Mouse (Mus musculus) 3T3-L1 (cell line): Measurements from ENCODE around the gene Olfr836.
"Not testable (repeated sequence)": the region's sequence is repeated elsewhere in the genome, so short reads cannot be mapped to it uniquely, and the experiment has no call there.

Source experiments
- DNase-seq: peaks from one replicate; pipeline ENCODE4 v3.0.0-alpha.2; 2015; ENCODE audit warnings: low read depth, low spot score

Gene Olfr836

GRCm38 (mm10) chr9:19120082-19120481 lies at the start of gene Olfr836:
Gene Olfr836 (plus strand): TSS chr9:19120382.
- DNase-seq, result no peak

- no peak for DNase-seq
Observed at GRCm38 (mm10) chr9:19084986-19085385, 35.2 kb upstream of the Olfr836 start.

- DNase-seq, result not testable (repeated sequence)
Observed at GRCm38 (mm10) chr9:19092889-19093753, 27.1 kb upstream of the Olfr836 start.

GRCm38 (mm10) chr9:19097286-19097685 lies 22.9 kb upstream of the Olfr836 start:
- no peak for DNase-seq

- DNase-seq, result no peak
Observed at GRCm38 (mm10) chr9:19136017-19136416, 15.8 kb downstream of the Olfr836 start, which contains the start of gene Olfr837. Gene Olfr837 (plus strand): TSS chr9:19136317.
